Mouse (Mus musculus) liver, postnatal 0 days (tissue): ENCODE data around the gene Gm11020.

Experiments used
- CTCF ChIP-seq: sonication (generic); IDR thresholded peaks from 2 replicates; pipeline ENCODE4 v1.5.1; 2016; ENCODE audit warnings: antibody characterized with exemption, low read depth
- EP300 ChIP-seq: IDR thresholded peaks from 2 replicates; pipeline ENCODE4 v1.6.1; 2016; ENCODE audit warnings: antibody characterized with exemption, low read depth, mild to moderate bottlenecking

DNA sequence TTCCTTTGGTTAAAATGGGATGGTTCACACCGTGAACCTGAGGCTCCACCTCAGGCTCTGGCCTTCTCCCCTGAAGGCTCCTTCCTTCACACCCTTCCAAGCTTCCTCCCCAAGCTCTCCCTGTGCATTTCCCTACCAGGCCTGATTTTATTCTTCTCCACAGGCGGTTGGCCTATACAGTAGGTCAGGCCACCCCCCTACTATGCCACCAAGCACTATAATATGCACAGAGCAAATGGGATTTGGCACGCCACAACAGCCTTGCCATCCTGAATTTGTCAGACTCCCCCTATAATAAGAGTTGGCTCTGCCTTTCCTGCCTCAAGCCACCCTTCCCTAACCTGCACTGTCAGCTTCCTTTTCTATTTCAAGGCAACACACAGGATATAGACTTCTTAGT is 37.3 kb downstream of the Gm11020 start:
- TF ChIP-seq CTCF (no peak), EP300 (no peak)
